Mouse (Mus musculus): ENCODE measurements around the gene Gm42906. TPM values are rescaled to one million over a fixed set of nuclear protein-coding genes. Genes with fewer than 3 reads are reported as not detected.
A peak's percentile ranks its signal among the peaks of the same experiment; 100 is the strongest.

Gm42906 gene
- polyA plus RNA-seq, 1 experiment, result not detected

GRCm38 (mm10) chr5:151173774-151174173 lies 254.2 kb downstream of the Gm42906 start:
- Histone ChIP-seq H3K79me2 (ENCODE audit: control insufficient read depth, insufficient read depth) (peaks cover 98% of the 10 kb centered on the region), H3K79me3 (ENCODE audit: low read depth) (peaks cover 48% of the 10 kb centered on the region), H3K4me3 (ENCODE audit: insufficient read depth, poor library complexity, severe bottlenecking) (no peak overlapping the region), H3K27me3 (ENCODE audit: control insufficient read depth, insufficient read depth, insufficient read length) (no peaks in the 10 kb centered on the region), H3K36me3 (ENCODE audit: control insufficient read depth, insufficient read depth) (no peaks in the 10 kb centered on the region), H3ac (ENCODE audit: control insufficient read depth, insufficient read length, low read depth) (no peak overlapping the region)
- TF ChIP-seq USF1 (IDR thresholded peaks at IDR 0.05; ENCODE audit: low read depth) (no peak), MAX (IDR thresholded peaks at IDR 0.05) (no peak), MYOG (IDR thresholded peaks at IDR 0.05; ENCODE audit: control insufficient read depth, extremely low read depth, insufficient read length) (no peak), FOSL1 (IDR thresholded peaks at IDR 0.05; ENCODE audit: insufficient read depth, low read length, poor library complexity, severe bottlenecking) (no peak), MYOD1 (IDR thresholded peaks at IDR 0.05; ENCODE audit: control insufficient read depth, insufficient read length, low read depth) (no peak)

- no peaks in the 10 kb centered on the region for H3K27me3 ChIP-seq (ENCODE audit: control insufficient read depth, insufficient read depth, insufficient read length)
- H3K4me3 ChIP-seq (ENCODE audit: insufficient read depth, poor library complexity, severe bottlenecking), result no peak overlapping the region
- peaks cover 98% of the 10 kb centered on the region for H3K79me2 ChIP-seq (ENCODE audit: control insufficient read depth, insufficient read depth)
- no peaks in the 10 kb centered on the region for H3K36me3 ChIP-seq (ENCODE audit: control insufficient read depth, insufficient read depth)
- H3K79me3 ChIP-seq (ENCODE audit: low read depth), result peaks cover 43% of the 10 kb centered on the region
- no peak for TF ChIP-seq MYOD1 (IDR thresholded peaks at IDR 0.05; ENCODE audit: control insufficient read depth, insufficient read length, low read depth)
- TF ChIP-seq CEBPB (IDR thresholded peaks at IDR 0.05; ENCODE audit: low read depth), result peak; percentile 54
- no peak overlapping the region for H3ac ChIP-seq (ENCODE audit: control insufficient read depth, insufficient read length, low read depth)
Measured at GRCm38 (mm10) chr5:151170168-151170750, 257.7 kb downstream of the Gm42906 start.

GRCm38 (mm10) chr5:151168191-151168590 lies 259.8 kb downstream of the Gm42906 start:
- TF ChIP-seq CTCF (IDR thresholded peaks at IDR 0.05; ENCODE audit: control insufficient read depth, insufficient read depth, insufficient read length), result no peak
- TF ChIP-seq CEBPB (IDR thresholded peaks at IDR 0.05; ENCODE audit: low read depth), result no peak
- no peak for TF ChIP-seq USF1 (IDR thresholded peaks at IDR 0.05; ENCODE audit: low read depth)
- TF ChIP-seq MYOD1 (IDR thresholded peaks at IDR 0.05; ENCODE audit: control insufficient read depth, insufficient read length, low read depth), result no peak
- no peak for TF ChIP-seq FOSL1 (IDR thresholded peaks at IDR 0.05; ENCODE audit: insufficient read depth, low read length, poor library complexity, severe bottlenecking)
- no peak for TF ChIP-seq MAX (IDR thresholded peaks at IDR 0.05)
- TF ChIP-seq MYOG (IDR thresholded peaks at IDR 0.05; ENCODE audit: control insufficient read depth, extremely low read depth, insufficient read length), result no peak
- no peaks in the 10 kb centered on the region for H3K36me3 ChIP-seq (ENCODE audit: control insufficient read depth, insufficient read depth)
- no peaks in the 10 kb centered on the region for H3K27me3 ChIP-seq (ENCODE audit: control insufficient read depth, insufficient read depth, insufficient read length)
- H3K79me2 ChIP-seq (ENCODE audit: control insufficient read depth, insufficient read depth), result peaks cover 99% of the 10 kb centered on the region
- H3K79me3 ChIP-seq (ENCODE audit: low read depth), result peaks cover 49% of the 10 kb centered on the region
- no peak overlapping the region for H3ac ChIP-seq (ENCODE audit: control insufficient read depth, insufficient read length, low read depth)
- H3K4me3 ChIP-seq (ENCODE audit: insufficient read depth, poor library complexity, severe bottlenecking), result no peak overlapping the region

- no peak overlapping the region for H3ac ChIP-seq (ENCODE audit: control insufficient read depth, insufficient read length, low read depth)
- H3K27me3 ChIP-seq (ENCODE audit: control insufficient read depth, insufficient read depth, insufficient read length), result no peaks in the 10 kb centered on the region
- peaks cover 53% of the 10 kb centered on the region for H3K79me3 ChIP-seq (ENCODE audit: low read depth)
- TF ChIP-seq CEBPB (IDR thresholded peaks at IDR 0.05; ENCODE audit: low read depth) (no peak), CTCF (IDR thresholded peaks at IDR 0.05; ENCODE audit: control insufficient read depth, insufficient read depth, insufficient read length) (no peak)
- H3K79me2 ChIP-seq (ENCODE audit: control insufficient read depth, insufficient read depth), result peaks cover 99% of the 10 kb centered on the region
- no peaks in the 10 kb centered on the region for H3K36me3 ChIP-seq (ENCODE audit: control insufficient read depth, insufficient read depth)
- H3K4me3 ChIP-seq (ENCODE audit: insufficient read depth, poor library complexity, severe bottlenecking), result no peak overlapping the region
Measured at GRCm38 (mm10) chr5:151167641-151168040, 260.3 kb downstream of the Gm42906 start.

- H3K79me2 ChIP-seq (ENCODE audit: control insufficient read depth, insufficient read depth), result peaks cover 99% of the 10 kb centered on the region
- H3K36me3 ChIP-seq (ENCODE audit: control insufficient read depth, insufficient read depth), result no peaks in the 10 kb centered on the region
- no peaks in the 10 kb centered on the region for H3K27me3 ChIP-seq (ENCODE audit: control insufficient read depth, insufficient read depth, insufficient read length)
- H3ac ChIP-seq (ENCODE audit: control insufficient read depth, insufficient read length, low read depth), result no peak overlapping the region
- peaks cover 49% of the 10 kb centered on the region for H3K79me3 ChIP-seq (ENCODE audit: low read depth)
- TF ChIP-seq MAX (IDR thresholded peaks at IDR 0.05), result no peak
- no peak for TF ChIP-seq CEBPB (IDR thresholded peaks at IDR 0.05; ENCODE audit: low read depth)
- no peak for TF ChIP-seq USF1 (IDR thresholded peaks at IDR 0.05; ENCODE audit: low read depth)
- TF ChIP-seq MYOG (IDR thresholded peaks at IDR 0.05; ENCODE audit: control insufficient read depth, extremely low read depth, insufficient read length), result no peak
- no peak for TF ChIP-seq CTCF (IDR thresholded peaks at IDR 0.05; ENCODE audit: control insufficient read depth, insufficient read depth, insufficient read length)
- no peak for TF ChIP-seq MYOD1 (IDR thresholded peaks at IDR 0.05; ENCODE audit: control insufficient read depth, insufficient read length, low read depth)
- no peak for TF ChIP-seq FOSL1 (IDR thresholded peaks at IDR 0.05; ENCODE audit: insufficient read depth, low read length, poor library complexity, severe bottlenecking)
- no peak overlapping the region for H3K4me3 ChIP-seq (ENCODE audit: insufficient read depth, poor library complexity, severe bottlenecking)
Measured at GRCm38 (mm10) chr5:151166266-151166665, 261.7 kb downstream of the Gm42906 start.

- TF ChIP-seq USF1 (IDR thresholded peaks at IDR 0.05; ENCODE audit: low read depth) (peak; percentile 66), MAX (IDR thresholded peaks at IDR 0.05) (no peak)
- Histone ChIP-seq H3K4me3 (ENCODE audit: insufficient read depth, poor library complexity, severe bottlenecking) (no peak overlapping the region), H3K79me2 (ENCODE audit: control insufficient read depth, insufficient read depth) (peaks cover 99% of the 10 kb centered on the region), H3K79me3 (ENCODE audit: low read depth) (peaks cover 45% of the 10 kb centered on the region), H3ac (ENCODE audit: control insufficient read depth, insufficient read length, low read depth) (no peak overlapping the region), H3K27me3 (ENCODE audit: control insufficient read depth, insufficient read depth, insufficient read length) (no peaks in the 10 kb centered on the region), H3K36me3 (ENCODE audit: control insufficient read depth, insufficient read depth) (peaks cover under 1% of the 10 kb centered on the region)
Measured at GRCm38 (mm10) chr5:151165381-151166016, 262.5 kb downstream of the Gm42906 start.

Data from C2C12 (cell line).